Mouse (Mus musculus) spleen, adult 2 months (tissue): ENCODE data around the gene Slc35d3.

Experiments used
- CTCF ChIP-seq: fragments of 200-500 bp; IDR thresholded peaks from 2 replicates; pipeline ENCODE4 v1.5.1; 2011; ENCODE audit warnings: mild to moderate bottlenecking, inconsistent platforms; ENCODE audit not compliant: insufficient read depth, insufficient read length, insufficient replicate concordance; ENCODE audit errors: extremely low read depth
- POLR2A ChIP-seq: fragments of 200-500 bp; IDR thresholded peaks from 2 replicates; pipeline ENCODE4 v1.6.1; 2011; ENCODE audit warnings: low read depth, low read length, inconsistent platforms

GRCm38 (mm10) chr10:19850544-19850997 is 688 bp downstream of the Slc35d3 start:
- TF ChIP-seq POLR2A (no peak), CTCF (no peak)
